Mouse (Mus musculus) small intestine, adult 2 months (tissue): ENCODE data around the gene Rpl28. TPM values are rescaled to one million over a fixed set of nuclear protein-coding genes. Genes with fewer than 3 reads are reported as not detected.

Source experiments
- H3K27ac ChIP-seq: fragments of 200-500 bp; 2 replicates; pipeline ENCODE4 v1.5.1; 2012; ENCODE audit warnings: low read depth, low read length, control low read depth, inconsistent platforms; ENCODE audit not compliant: insufficient read depth
- H3K27me3 ChIP-seq: fragments of 200-500 bp; 2 replicates; pipeline ENCODE4 v1.6.1; 2012; ENCODE audit warnings: mild to moderate bottlenecking, moderate library complexity, low read length, inconsistent platforms; ENCODE audit not compliant: control insufficient read depth, insufficient read depth
- H3K36me3 ChIP-seq: fragments of 200-500 bp; 2 replicates; pipeline ENCODE4 v1.6.1; 2012; ENCODE audit warnings: mild to moderate bottlenecking, low read length, control low read depth, inconsistent platforms; ENCODE audit not compliant: control insufficient read depth, insufficient read depth
- H3K4me1 ChIP-seq: fragments of 200-500 bp; 2 replicates; pipeline ENCODE4 v1.6.1; 2012; ENCODE audit warnings: low read length, inconsistent platforms, mixed read lengths; ENCODE audit not compliant: control insufficient read depth, insufficient read depth, insufficient read length
- H3K4me3 ChIP-seq: fragments of 200-500 bp; 2 replicates; pipeline ENCODE4 v1.5.1; 2012; ENCODE audit warnings: low read depth, mild to moderate bottlenecking, control low read depth, inconsistent platforms, low read length, moderate library complexity
- CTCF ChIP-seq: fragments of 200-500 bp; IDR thresholded peaks from 2 replicates; pipeline ENCODE4 v1.5.1; 2012; ENCODE audit warnings: low read depth, mild to moderate bottlenecking, control low read depth, inconsistent platforms, low read length, moderate library complexity, mixed read lengths; ENCODE audit not compliant: insufficient replicate concordance, insufficient read length; ENCODE audit errors: extremely low read depth
- POLR2A ChIP-seq: fragments of 200-500 bp; IDR thresholded peaks from 2 replicates; pipeline ENCODE4 v1.6.1; 2012; ENCODE audit warnings: low read depth, mild to moderate bottlenecking, control low read depth, inconsistent platforms, low read length, moderate library complexity
- WGBS: fragments of 180-500 bp; shearing (Covaris S2); methylation state at CpG from one replicate; pipeline ENCODE4 v1.1.7; 2018; 5-methylcytosine and 5-hydroxymethylcytosine counted together
- polyA plus RNA-seq: library from polyadenylated mRNA; depleted of rRNA; stranded (reverse); fragments of >200 nt; gene quantifications from 2 replicates; pipeline ENCODE4 v1.2.3, GENCODE M21; 2012; rRNA removed

The Rpl28 gene
- polyA plus RNA-seq, result 141 and 355 TPM in 2 replicates

DNA sequence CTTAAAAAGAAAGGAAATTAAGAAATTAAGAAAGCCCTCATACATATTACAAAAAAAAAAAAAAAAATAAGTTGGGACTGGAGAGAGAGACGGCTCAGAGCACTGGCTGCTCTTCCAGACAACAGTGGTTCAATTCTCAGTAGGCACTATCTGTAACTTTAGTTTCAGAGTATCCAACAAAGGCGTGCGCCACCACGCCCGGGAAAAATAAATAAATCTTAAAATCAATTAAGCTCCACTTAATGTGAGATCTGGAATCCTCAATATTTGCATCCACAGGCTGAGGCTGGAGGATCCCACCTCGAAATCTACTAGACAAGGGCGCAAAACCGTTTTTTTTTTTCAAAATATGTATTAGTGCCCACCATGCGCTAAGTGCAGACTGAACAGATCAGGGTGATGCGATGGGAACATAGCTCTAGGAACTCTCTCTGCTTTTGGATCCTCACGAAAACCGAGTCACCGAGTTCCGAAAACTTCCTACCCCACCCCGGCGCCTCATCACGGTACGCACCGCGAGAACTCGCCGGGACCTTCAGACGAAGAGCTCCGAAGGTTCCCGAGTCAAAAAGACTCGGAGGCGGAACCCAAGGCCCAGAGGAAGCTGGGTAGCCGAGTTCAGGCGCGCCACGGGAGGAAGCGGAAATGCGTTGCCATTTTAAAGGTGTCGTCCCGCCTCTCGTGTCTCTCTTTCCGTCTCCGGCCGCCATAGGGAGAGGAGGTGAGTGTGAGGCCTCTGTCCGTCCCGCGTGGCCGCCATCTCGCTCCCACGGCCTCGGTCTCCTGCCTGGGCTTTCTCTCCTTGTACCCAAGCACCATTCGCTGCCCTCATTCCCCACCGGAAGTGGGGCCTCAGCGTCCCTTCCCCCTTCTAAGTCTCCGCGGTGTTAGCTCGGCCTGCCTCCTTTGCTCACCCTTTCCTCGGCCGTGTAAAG is at the start of gene Rpl28:
TSS of gene Rpl28 (plus strand) at position 597 of the 935 bp plus-strand sequence.
- WGBS, result under 1% methylated on average over 54 of the region's 54 CpGs
- Histone ChIP-seq H3K27ac (peak within 1 kb of the TSS; percentile 97), H3K4me1 (peaks cover 7% of the 10 kb centered on the region; the same call in 1 of the 2 replicates), H3K4me3 (peak within 1 kb of the TSS; percentile 88), H3K36me3 (peaks cover 20% of the 10 kb centered on the region), H3K27me3 (no peaks in the 10 kb centered on the region)
- TF ChIP-seq CTCF (no peak), POLR2A (peak; percentile 85; the same call in 1 of the 2 replicates)

- peaks cover 32% of the 10 kb centered on the region for H3K36me3 ChIP-seq
- TF ChIP-seq CTCF (no peak), POLR2A (no peak)
- H3K27me3 ChIP-seq, result no peaks in the 10 kb centered on the region
- WGBS, result 75% methylated on average over 2 of the region's 2 CpGs
- no peak overlapping the region for H3K4me3 ChIP-seq
- H3K27ac ChIP-seq, result no peak overlapping the region
- H3K4me1 ChIP-seq, result peaks cover 14% of the 10 kb centered on the region
These were observed 49.3 kb upstream of the Rpl28 start for GRCm38 (mm10) chr7:4743354-4743753.

DNA sequence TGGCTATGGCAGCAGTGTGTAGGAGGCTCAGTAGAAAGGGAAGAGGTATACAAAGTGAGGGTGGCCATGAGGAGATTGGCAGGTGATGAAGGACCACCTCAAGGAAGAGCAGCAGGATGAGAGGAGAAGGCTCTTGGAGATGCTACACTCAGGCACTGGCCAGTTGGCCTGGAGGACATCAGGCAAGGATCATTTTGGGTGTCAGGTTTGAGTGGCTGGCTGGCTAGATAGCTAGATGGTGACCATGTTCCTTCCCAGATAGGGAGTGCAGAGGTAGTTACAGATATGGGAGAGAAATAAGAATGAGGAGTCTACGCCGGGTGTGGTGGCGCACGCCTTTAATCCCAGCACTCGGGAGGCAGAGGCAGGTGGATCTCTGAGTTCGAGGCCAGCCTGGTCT is 47.8 kb upstream of the Rpl28 start:
- Histone ChIP-seq H3K4me3 (no peak overlapping the region), H3K36me3 (peaks cover 32% of the 10 kb centered on the region), H3K27ac (no peak overlapping the region), H3K27me3 (no peaks in the 10 kb centered on the region), H3K4me1 (peaks cover 11% of the 10 kb centered on the region)
- WGBS, result 94% methylated on average over 6 of the region's 6 CpGs
- TF ChIP-seq CTCF, result no peak
- no peak for TF ChIP-seq POLR2A

DNA sequence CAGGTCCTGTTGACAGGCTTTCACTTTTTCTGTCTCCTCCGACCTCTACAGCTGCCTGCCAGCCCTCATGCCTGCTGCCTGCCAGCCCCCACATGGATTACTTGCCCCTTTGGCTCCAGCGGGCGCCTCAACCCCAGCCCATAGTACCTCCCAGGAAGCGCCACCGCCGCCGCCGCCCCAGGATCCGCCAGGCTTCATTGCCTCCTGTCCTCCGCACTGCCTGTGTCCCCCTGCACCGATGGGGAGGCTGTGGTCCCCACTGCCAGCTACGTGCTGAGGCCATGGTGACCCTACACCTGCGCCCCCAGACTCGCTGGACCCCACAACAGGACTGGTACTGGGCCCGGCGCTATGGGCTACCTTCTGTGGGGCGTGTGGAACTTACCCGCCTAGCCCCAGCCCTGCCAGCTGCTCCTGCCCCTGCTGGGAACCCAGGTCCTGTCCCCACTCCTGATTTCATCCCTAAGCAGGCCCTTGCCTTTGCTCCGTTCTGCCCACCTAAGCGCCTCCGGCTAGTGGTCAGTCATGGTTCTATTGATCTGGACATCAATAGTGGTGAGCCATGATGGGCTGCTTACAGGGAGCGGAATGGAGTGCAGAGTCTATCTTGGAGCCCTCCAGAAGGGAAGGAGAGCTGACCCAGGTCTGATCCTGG is 46.2 kb upstream of the Rpl28 start:
- Histone ChIP-seq H3K27me3 (no peaks in the 10 kb centered on the region), H3K36me3 (peaks cover 32% of the 10 kb centered on the region), H3K4me3 (no peak overlapping the region), H3K4me1 (peaks cover 10% of the 10 kb centered on the region), H3K27ac (no peak overlapping the region)
- TF ChIP-seq CTCF (no peak), POLR2A (no peak)
- 93% methylated on average over 22 of the region's 22 CpGs for WGBS

- WGBS, result 76% methylated on average over 9 of the region's 9 CpGs
- Histone ChIP-seq H3K36me3 (peaks cover 26% of the 10 kb centered on the region), H3K27ac (no peak overlapping the region), H3K27me3 (no peaks in the 10 kb centered on the region), H3K4me3 (no peak overlapping the region), H3K4me1 (peaks cover 15% of the 10 kb centered on the region)
- no peak for TF ChIP-seq POLR2A
- TF ChIP-seq CTCF, result no peak
These were observed 45.3 kb upstream of the Rpl28 start for GRCm38 (mm10) chr7:4747156-4747899.

GRCm38 (mm10) chr7:4748321-4748720 is 44.4 kb upstream of the Rpl28 start:
- Histone ChIP-seq H3K36me3 (peaks cover 17% of the 10 kb centered on the region), H3K27ac (peak overlapping the region; percentile 78), H3K4me1 (peaks cover 16% of the 10 kb centered on the region), H3K4me3 (no peak overlapping the region), H3K27me3 (no peaks in the 10 kb centered on the region)
- no peak for TF ChIP-seq CTCF
- TF ChIP-seq POLR2A, result no peak
- WGBS, result 69% methylated on average over 4 of the region's 4 CpGs

GRCm38 (mm10) chr7:4749169-4749568 is 43.5 kb upstream of the Rpl28 start:
- TF ChIP-seq CTCF (no peak), POLR2A (no peak)
- H3K4me3 ChIP-seq, result no peak overlapping the region
- peak overlapping the region; percentile 54 for H3K27ac ChIP-seq
- H3K4me1 ChIP-seq, result peaks cover 16% of the 10 kb centered on the region
- peaks cover 14% of the 10 kb centered on the region for H3K36me3 ChIP-seq
- H3K27me3 ChIP-seq, result no peaks in the 10 kb centered on the region
- WGBS, result 69% methylated on average over 2 of the region's 2 CpGs
